In the genomic region with DNA sequence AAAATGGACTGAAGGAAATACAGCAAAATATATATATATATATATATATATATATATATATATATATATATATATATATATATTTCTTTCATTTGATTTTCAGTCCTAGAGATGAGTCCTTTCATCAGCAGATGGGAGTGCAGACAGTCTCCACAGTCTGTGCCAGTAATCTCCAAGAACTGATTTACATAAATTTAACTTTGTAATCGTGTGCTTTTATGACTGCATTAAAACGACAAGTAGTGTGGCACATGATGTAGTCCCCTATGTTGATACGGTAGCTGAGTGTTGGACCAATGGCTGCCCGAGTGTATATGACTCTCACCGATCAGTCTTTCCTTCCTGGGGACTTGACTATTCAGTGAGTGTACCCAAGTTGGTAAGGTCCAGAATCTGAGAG, we compare ENCODE assay signal across 19 mouse cellular contexts.
A peak's percentile ranks its signal among the peaks of the same experiment; 100 is the strongest.
DNase-seq lines count a peak whose midpoint lies in the region; ATAC-seq lines count a peak whose summit lies in the region.
"Had no signal": no experiment of that assay in that cellular context is flagged by ENCODE, and none has a peak within 500 bp of the region (broad histone marks: within the 10 kb centered on the region; RNA-seq: fewer than 3 reads in every experiment).

No protein-coding gene starts in this region.

- WGBS in midbrain, embryonic 11.5 days = 84% methylated on average over 5 of the region's 5 CpGs
- 59% methylated on average over 5 of the region's 5 CpGs for WGBS in midbrain, embryonic 13.5 days

- H3K27ac ChIP-seq in midbrain, embryonic 11.5 days (ENCODE audit: low read depth, low read length) = no peak overlapping the region
- H3K27ac ChIP-seq in midbrain, embryonic 13.5 days = no peak overlapping the region
- H3K27ac ChIP-seq: embryonic facial prominence, embryonic 13.5 days; hindbrain, embryonic 15.5 days had no signal

- no peaks in the 10 kb centered on the region for H3K27me3 ChIP-seq in midbrain, embryonic 11.5 days (ENCODE audit: control insufficient read depth, insufficient read depth, low read length)
- no peaks in the 10 kb centered on the region for H3K27me3 ChIP-seq in midbrain, embryonic 13.5 days
- H3K27me3 ChIP-seq: embryonic facial prominence, embryonic 13.5 days; hindbrain, embryonic 15.5 days had no signal

- H3K4me3 ChIP-seq in midbrain, embryonic 11.5 days (ENCODE audit: low read depth, low read length) = no peak overlapping the region
- no peak overlapping the region for H3K4me3 ChIP-seq in midbrain, embryonic 13.5 days (replicated peaks)
- H3K4me3 ChIP-seq: embryonic facial prominence, embryonic 13.5 days; hindbrain, embryonic 15.5 days had no signal

- peak; percentile 64; the same call in 1 of the 2 replicates for ATAC-seq in frontal cortex, adult (ENCODE audit: low TSS enrichment)
- no peak for ATAC-seq in midbrain, embryonic 11.5 days (ENCODE audit: low FRiP score)
- no peak for ATAC-seq in midbrain, embryonic 13.5 days
- ATAC-seq: intestine, embryonic 16.5 days had no signal

- no peak overlapping the region for H3K4me2 ChIP-seq in midbrain, embryonic 11.5 days
- H3K4me2 ChIP-seq in midbrain, embryonic 13.5 days (replicated peaks) = no peak overlapping the region
- H3K4me2 ChIP-seq: embryonic facial prominence, embryonic 13.5 days; heart, embryonic 11.5 days; hindbrain, embryonic 15.5 days had no signal

- no peaks in the 10 kb centered on the region for H3K9me3 ChIP-seq in midbrain, embryonic 11.5 days (ENCODE audit: control insufficient read depth, low read length)
- H3K9me3 ChIP-seq in midbrain, embryonic 13.5 days = no peaks in the 10 kb centered on the region
- H3K9me3 ChIP-seq: embryonic facial prominence, embryonic 13.5 days; hindbrain, embryonic 15.5 days had no signal

- no peak overlapping the region for H3K9ac ChIP-seq in midbrain, embryonic 11.5 days (ENCODE audit: low read length)
- no peak overlapping the region for H3K9ac ChIP-seq in midbrain, embryonic 13.5 days (replicated peaks)
- H3K9ac ChIP-seq: embryonic facial prominence, embryonic 13.5 days; hindbrain, embryonic 15.5 days had no signal

- no peak for DNase-seq in frontal cortex, postnatal 10 days (ENCODE audit: low spot score in 2 of 2)
- DNase-seq in midbrain, embryonic 11.5 days (ENCODE audit: low spot score, missing footprints) = peak; percentile 68
- DNase-seq in brain, embryonic 18.5 days (ENCODE audit: low read depth, low spot score) = peak; percentile 37
- no peak for DNase-seq in ovary, postnatal 14 days (ENCODE audit: low spot score)
- no peak for DNase-seq in kidney, postnatal 10 days
- DNase-seq: adrenal gland, adult 2 months; adrenal gland, postnatal 25 days; cerebellum, adult 18-20 months; cerebellum, adult 9-11 months; cerebellum, postnatal 36 days; gastrocnemius, postnatal 36 days; heart, adult 18-20 months; kidney, adult 2 months had no signal

- H3K4me1 ChIP-seq in midbrain, embryonic 11.5 days (ENCODE audit: control insufficient read depth, insufficient read depth, low read length) = no peaks in the 10 kb centered on the region
- H3K4me1 ChIP-seq in midbrain, embryonic 13.5 days (replicated peaks) = no peaks in the 10 kb centered on the region; the same call in 1 of the 2 replicates
- H3K4me1 ChIP-seq: embryonic facial prominence, embryonic 13.5 days; hindbrain, embryonic 15.5 days had no signal

- H3K36me3 ChIP-seq in midbrain, embryonic 11.5 days (ENCODE audit: control insufficient read depth, insufficient read depth, low read length) = no peaks in the 10 kb centered on the region
- no peaks in the 10 kb centered on the region for H3K36me3 ChIP-seq in midbrain, embryonic 13.5 days
- H3K36me3 ChIP-seq: embryonic facial prominence, embryonic 13.5 days; hindbrain, embryonic 15.5 days had no signal

Comparison
In these comparisons a context has a peak if more than half of its experiments do, and no peak if none do; other contexts are left out.
1. DNase-seq: peak in midbrain, embryonic 11.5 days (single experiment) and brain, embryonic 18.5 days (single experiment); none in frontal cortex, postnatal 10 days (0 of 2), ovary, postnatal 14 days (single experiment) and kidney, postnatal 10 days (single experiment).